Comparison of ENCODE assay signal across 8 mouse cellular contexts in genomic region chr5:139796900-139797299, GRCm38 (mm10). TPM values are rescaled to one million over a fixed set of nuclear protein-coding genes. Genes with fewer than 3 reads are reported as not detected.
DNase-seq lines count a peak whose midpoint lies in the region; ATAC-seq and TF ChIP-seq lines count a peak whose summit lies in the region.

No protein-coding gene starts in this region.

- peak; percentile 97 for DNase-seq in Patski (ENCODE audit: low read depth, low spot score)
- peak; percentile 63 for DNase-seq in embryo, embryonic 11 days
- DNase-seq in gastrocnemius, postnatal 4 days (ENCODE audit: low spot score in 2 of 2): peak; percentile 50 to 82
- DNase-seq in urinary bladder, postnatal 14 days (ENCODE audit: low spot score): peak; percentile 94
- DNase-seq in c-Kit-positive CD71-positive TER-119-positive erythroid progenitor cells, embryonic 14.5 days (ENCODE audit: low spot score): no peak

- peak; percentile 40 for ATAC-seq in Patski
- ATAC-seq in intestine, postnatal 0 days: peak; percentile 37
- peak; percentile 57; the same call in 1 of the 2 replicates for ATAC-seq in limb, embryonic 15.5 days (ENCODE audit: insufficient number of reproducible peaks, low FRiP score, low TSS enrichment, low read depth)

- H3K36me3 ChIP-seq in intestine, postnatal 0 days (ENCODE audit: control insufficient read depth, insufficient read depth): peaks cover 35% of the 10 kb centered on the region
- peaks cover 22% of the 10 kb centered on the region for H3K36me3 ChIP-seq in limb, embryonic 15.5 days
- peaks cover 5% of the 10 kb centered on the region for H3K36me3 ChIP-seq in myocyte (ENCODE audit: control insufficient read depth, insufficient read depth)

- peaks cover 33% of the 10 kb centered on the region for H3K4me1 ChIP-seq in intestine, postnatal 0 days (replicated peaks; ENCODE audit: control insufficient read depth, insufficient read depth, low read length)
- H3K4me1 ChIP-seq in limb, embryonic 15.5 days: peaks cover 61% of the 10 kb centered on the region

- POLR2A ChIA-PET in Patski (lab: Charles Lee): interaction anchor here (0.6 to 1.0 kb wide), 2 partner anchors 10 to 20 kb away, joined by 3 read pairs; no protein-coding TSS in a partner anchor

- peak overlapping the region; percentile 35 for H3K9ac ChIP-seq in intestine, postnatal 0 days (ENCODE audit: low read depth, low read length)
- 0 out of 2 replicates have a peak overlapping the region, but pooled peaks have one; percentile 17 for H3K9ac ChIP-seq in limb, embryonic 15.5 days

- no peak for TF ChIP-seq POLR2A in myocyte (IDR thresholded peaks at IDR 0.05; ENCODE audit: insufficient read length, low read depth)

- peaks cover 44% of the 10 kb centered on the region for H3K79me2 ChIP-seq in myocyte (ENCODE audit: control insufficient read depth, insufficient read depth)

- H3K9me3 ChIP-seq in intestine, postnatal 0 days (ENCODE audit: control insufficient read depth): no peaks in the 10 kb centered on the region
- H3K9me3 ChIP-seq in limb, embryonic 15.5 days: no peaks in the 10 kb centered on the region

- H3K4me2 ChIP-seq in intestine, postnatal 0 days (replicated peaks; ENCODE audit: low read depth): peak overlapping the region; percentile 96
- peak overlapping the region; percentile 34 for H3K4me2 ChIP-seq in limb, embryonic 15.5 days
- H3K4me2 ChIP-seq in myocyte (ENCODE audit: low read depth): peak overlapping the region; percentile 92

- TF ChIP-seq CTCF in Patski (IDR thresholded peaks at IDR 0.05): no peak
- TF ChIP-seq CTCF in intestine, postnatal 0 days (IDR thresholded peaks at IDR 0.05; ENCODE audit: low read depth): no peak

- 6% methylated on average over 13 of the region's 13 CpGs for WGBS in intestine, postnatal 0 days
- WGBS in limb, embryonic 15.5 days: 10% methylated on average over 13 of the region's 13 CpGs

- H3K27me3 ChIP-seq in Patski (no peaks in the 10 kb centered on the region), myocyte (ENCODE audit: control insufficient read depth, insufficient read depth, insufficient read length) (no peaks in the 10 kb centered on the region)
- H3K27me3 ChIP-seq in intestine, postnatal 0 days (replicated peaks; ENCODE audit: control insufficient read depth, insufficient read depth, low read length): no peaks in the 10 kb centered on the region
- no peaks in the 10 kb centered on the region for H3K27me3 ChIP-seq in limb, embryonic 15.5 days

- CTCF ChIA-PET in Patski (lab: Charles Lee): interaction anchor here (1.1 to 1.6 kb wide), 2 partner anchors 9 to 15 kb away, joined by 3 read pairs; no protein-coding TSS in a partner anchor

- no peak overlapping the region for H3ac ChIP-seq in myocyte (ENCODE audit: control insufficient read depth, insufficient read length)

- in situ Hi-C loops in Patski (cut with MboI; ENCODE audit: low pct_unique_long_range_greater_than_20kb): no loop called here

- peak overlapping the region; percentile 76 for H3K27ac ChIP-seq in intestine, postnatal 0 days (ENCODE audit: low read depth, low read length)
- peak overlapping the region; percentile 75 for H3K27ac ChIP-seq in limb, embryonic 15.5 days

- peak overlapping the region; percentile 21 for H3K4me3 ChIP-seq in intestine, postnatal 0 days (ENCODE audit: low read depth, low read length)
- peak overlapping the region; percentile 15 for H3K4me3 ChIP-seq in limb, embryonic 15.5 days
- H3K4me3 ChIP-seq in myocyte: peak overlapping the region; percentile 4

TF ChIP-seq in myocyte, 11 proteins besides CTCF, POLR2A, EP300 and RAD21:
- no peak for TF ChIP-seq TCF12 (IDR thresholded peaks at IDR 0.05; ENCODE audit: insufficient read depth, poor library complexity, severe bottlenecking)
- TF ChIP-seq MYOG (IDR thresholded peaks at IDR 0.05; ENCODE audit: control insufficient read depth in 1 of 3, insufficient read depth in 1 of 3, insufficient read length in 2 of 3, low read depth in 2 of 3): peak in 1 of 3 experiments; percentile 27

RNA-seq across cellular contexts. Expression of gene Mafk, which starts 5.6 kb away (rescaled TPM):
- polyA plus RNA-seq in Patski (2021) (35.4 TPM), myocyte (2012; fragmentation: generic; extraction: Trizol) (19.8 TPM)
- 10 to 100 TPM in 1 of 2 experiments, 1 to 10 TPM in 1; 8.9 to 11.7 TPM for total RNA-seq in gastrocnemius, postnatal 4 days (2021)
- 23.1 and 25.5 TPM in 2 replicates for polyA plus RNA-seq in intestine, postnatal 0 days (2015; fragmentation: Nextera tagmentation; extraction: Ambion mirVana)
- 11.9 and 12.5 TPM in 2 replicates for polyA plus RNA-seq in limb, embryonic 15.5 days (2015; fragmentation: Nextera tagmentation; extraction: Ambion mirVana)

RNA-seq across cellular contexts. Expression of gene Ints1, which starts 21.4 kb away (rescaled TPM):
- polyA plus RNA-seq in Patski (2021) (63.5 TPM), myocyte (2012; fragmentation: generic; extraction: Trizol) (46.4 TPM)
- total RNA-seq in gastrocnemius, postnatal 4 days (2021): 10 to 100 TPM; 43.6 to 58.4 TPM
- 9.9 and 12.7 TPM in 2 replicates for polyA plus RNA-seq in intestine, postnatal 0 days (2015; fragmentation: Nextera tagmentation; extraction: Ambion mirVana)
- polyA plus RNA-seq in limb, embryonic 15.5 days (2015; fragmentation: Nextera tagmentation; extraction: Ambion mirVana): 21.2 and 21.5 TPM in 2 replicates

RNA-seq across cellular contexts. Expression of gene Tmem184a, which starts 22.8 kb away (rescaled TPM):
- polyA plus RNA-seq in Patski (2021) (not detected), myocyte (2012; fragmentation: generic; extraction: Trizol) (7.2 TPM)
- under 1 TPM in 1 of 2 experiments, not detected in 1; 0.21 TPM for total RNA-seq in gastrocnemius, postnatal 4 days (2021)
- polyA plus RNA-seq in intestine, postnatal 0 days (2015; fragmentation: Nextera tagmentation; extraction: Ambion mirVana): 197 and 218 TPM in 2 replicates
- 11.1 and 12.0 TPM in 2 replicates for polyA plus RNA-seq in limb, embryonic 15.5 days (2015; fragmentation: Nextera tagmentation; extraction: Ambion mirVana)

RNA-seq across cellular contexts. Expression of gene Gm26938, which starts 29.3 kb away (rescaled TPM):
- polyA plus RNA-seq in Patski (2021): not detected
- total RNA-seq in gastrocnemius, postnatal 4 days (2021): not detected
- not detected in 2 replicates for polyA plus RNA-seq in intestine, postnatal 0 days (2015; fragmentation: Nextera tagmentation; extraction: Ambion mirVana)
- polyA plus RNA-seq in limb, embryonic 15.5 days (2015; fragmentation: Nextera tagmentation; extraction: Ambion mirVana): not detected in 2 replicates
- not detected for polyA plus RNA-seq in myocyte (2012; fragmentation: generic; extraction: Trizol)

RNA-seq across cellular contexts. Expression of gene Psmg3, which starts 29.8 kb away (rescaled TPM):
- polyA plus RNA-seq in Patski (2021) (54.7 TPM), myocyte (2012; fragmentation: generic; extraction: Trizol) (57.7 TPM)
- total RNA-seq in gastrocnemius, postnatal 4 days (2021): 10 to 100 TPM; 14.6 to 18.5 TPM
- 33.9 and 34.4 TPM in 2 replicates for polyA plus RNA-seq in intestine, postnatal 0 days (2015; fragmentation: Nextera tagmentation; extraction: Ambion mirVana)
- polyA plus RNA-seq in limb, embryonic 15.5 days (2015; fragmentation: Nextera tagmentation; extraction: Ambion mirVana): 61.2 and 68.5 TPM in 2 replicates

Comparison
In these comparisons a context has a peak if more than half of its experiments do, and no peak if none do; other contexts are left out.
1. H3K4me2 ChIP-seq: peak in every context shown above with its lines; median percentile 96 in intestine, postnatal 0 days; 92 in myocyte; 34 in limb, embryonic 15.5 days.
2. RNA of gene Tmem184a, which starts 22.8 kb away (polyA plus RNA-seq): 197 to 218 TPM in intestine, postnatal 0 days; 11.1 to 12.0 TPM in limb, embryonic 15.5 days, 7.2 TPM in myocyte (single experiment) and not detected in Patski (single experiment); every median in the first group is over 10 times any median in the second.
3. Peak in every context shown above with its lines, with median percentiles within 50 percentile points of each other: ATAC-seq and H3K4me3 ChIP-seq.